Comparison of ENCODE assay signal across 9 mouse cellular contexts in the genomic region with DNA sequence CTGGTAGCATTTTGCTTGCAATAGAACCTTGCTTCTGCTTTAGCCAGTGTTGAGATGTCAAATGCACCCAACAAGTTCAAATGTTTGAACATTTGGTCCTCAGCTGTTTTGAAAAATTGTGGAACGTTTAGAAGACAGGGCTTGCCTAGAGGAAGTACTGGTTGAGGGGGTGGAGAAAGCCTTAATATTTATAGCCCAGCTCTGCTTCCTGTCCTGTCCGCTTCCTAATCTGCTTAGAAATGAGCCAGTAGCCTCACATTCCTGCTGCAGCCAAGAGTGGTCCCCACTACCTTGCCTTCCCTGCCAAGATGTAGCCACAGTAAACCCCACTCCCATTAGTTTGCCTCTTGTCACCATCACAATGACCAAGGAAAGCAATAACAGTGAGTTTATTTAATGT. TPM values are rescaled to one million over a fixed set of nuclear protein-coding genes. Genes with fewer than 3 reads are reported as not detected.
DNase-seq lines count a peak whose midpoint lies in the region; ATAC-seq and TF ChIP-seq lines count a peak whose summit lies in the region.
"Had no signal": no experiment of that assay in that cellular context is flagged by ENCODE, and none has a peak within 500 bp of the region (broad histone marks: within the 10 kb centered on the region; RNA-seq: fewer than 3 reads in every experiment).

No protein-coding gene starts in this region.

- TF ChIP-seq POLR2A in cerebellum, adult 2 months (IDR thresholded peaks at IDR 0.05; ENCODE audit: borderline replicate concordance, insufficient read depth, low read length) = no peak

- peaks cover 8% of the 10 kb centered on the region for H3K36me3 ChIP-seq in heart, embryonic 16.5 days (ENCODE audit: control insufficient read depth, insufficient read depth)
- H3K36me3 ChIP-seq in macrophage (ENCODE audit: inconsistent target) = no peaks in the 10 kb centered on the region
- no peaks in the 10 kb centered on the region for H3K36me3 ChIP-seq in hindbrain, postnatal 0 days (ENCODE audit: insufficient read depth, low read length)
- H3K36me3 ChIP-seq in hindbrain, embryonic 13.5 days = peaks cover 23% of the 10 kb centered on the region

- no peak overlapping the region for H3K4me3 ChIP-seq in heart, embryonic 16.5 days (ENCODE audit: low read length)
- H3K4me3 ChIP-seq in macrophage (ENCODE audit: inconsistent target) = no peak overlapping the region
- H3K4me3 ChIP-seq in cerebellum, adult 2 months (replicated peaks; ENCODE audit: insufficient read depth, low read depth, low read length) = no peak overlapping the region
- no peak overlapping the region for H3K4me3 ChIP-seq in hindbrain, postnatal 0 days (ENCODE audit: low read length)
- no peak overlapping the region for H3K4me3 ChIP-seq in hindbrain, embryonic 13.5 days
- H3K4me3 ChIP-seq: midbrain, embryonic 10.5 days had no signal

- DNase-seq in layer of hippocampus, adult 9-11 months = peak; percentile 36
- DNase-seq in layer of hippocampus, postnatal 25 days (ENCODE audit: extremely low spot score in 1 of 2, low spot score in 1 of 2) = no peak
- DNase-seq in cerebellum, adult 2 months = no peak
- no peak for DNase-seq in hindbrain, postnatal 0 days (ENCODE audit: low spot score)

- H3K9ac ChIP-seq in heart, embryonic 16.5 days (ENCODE audit: low read length) = no peak overlapping the region
- H3K9ac ChIP-seq in hindbrain, postnatal 0 days (replicated peaks; ENCODE audit: low read length) = no peak overlapping the region
- H3K9ac ChIP-seq in hindbrain, embryonic 13.5 days = no peak overlapping the region

- H3K27ac ChIP-seq in heart, embryonic 16.5 days (ENCODE audit: low read length) = peak overlapping the region; percentile 59
- peak overlapping the region; percentile 86 for H3K27ac ChIP-seq in macrophage
- H3K27ac ChIP-seq in cerebellum, adult 2 months (ENCODE audit: insufficient read depth, low read length) = no peak overlapping the region
- H3K27ac ChIP-seq in hindbrain, postnatal 0 days = no peak overlapping the region
- no peak overlapping the region for H3K27ac ChIP-seq in hindbrain, embryonic 13.5 days
- H3K27ac ChIP-seq: midbrain, embryonic 10.5 days had no signal

- peaks cover 12% of the 10 kb centered on the region; the same call in 1 of the 2 replicates for H3K4me1 ChIP-seq in heart, embryonic 16.5 days (ENCODE audit: control insufficient read depth, insufficient read depth, low read length)
- H3K4me1 ChIP-seq in cerebellum, adult 2 months (ENCODE audit: control insufficient read depth, insufficient read depth, low read length) = peaks cover 4% of the 10 kb centered on the region; the same call in 1 of the 2 replicates
- H3K4me1 ChIP-seq in hindbrain, postnatal 0 days (ENCODE audit: insufficient read depth, low read length) = peaks cover under 1% of the 10 kb centered on the region; the same call in 1 of the 2 replicates
- peaks cover 4% of the 10 kb centered on the region for H3K4me1 ChIP-seq in hindbrain, embryonic 13.5 days (replicated peaks)
- H3K4me1 ChIP-seq: midbrain, embryonic 10.5 days had no signal

- H3K9me3 ChIP-seq in heart, embryonic 16.5 days (replicated peaks; ENCODE audit: control insufficient read depth, low read length) = no peaks in the 10 kb centered on the region; the same call in 1 of the 2 replicates
- H3K9me3 ChIP-seq in hindbrain, postnatal 0 days (ENCODE audit: low read length) = no peaks in the 10 kb centered on the region
- H3K9me3 ChIP-seq in hindbrain, embryonic 13.5 days = no peaks in the 10 kb centered on the region

- H3K27me3 ChIP-seq in heart, embryonic 16.5 days (ENCODE audit: control insufficient read depth, insufficient read depth, low read length) = no peaks in the 10 kb centered on the region
- no peaks in the 10 kb centered on the region for H3K27me3 ChIP-seq in cerebellum, adult 2 months (ENCODE audit: control insufficient read depth, insufficient read depth, low read length)
- H3K27me3 ChIP-seq in hindbrain, postnatal 0 days (ENCODE audit: insufficient read depth, low read length) = no peaks in the 10 kb centered on the region
- no peaks in the 10 kb centered on the region for H3K27me3 ChIP-seq in hindbrain, embryonic 13.5 days

- H3K79me2 ChIP-seq in macrophage (ENCODE audit: inconsistent target) = peaks cover 62% of the 10 kb centered on the region

- peak; percentile 78 for ATAC-seq in common myeloid progenitor, adult 5-6 weeks (replicated peaks; ENCODE audit: low read depth, poor library complexity, severe bottlenecking)
- no peak for ATAC-seq in heart, embryonic 16.5 days (replicated peaks; ENCODE audit: extremely low read depth, insufficient read depth, low FRiP score)
- no peak for ATAC-seq in hindbrain, postnatal 0 days
- ATAC-seq in hindbrain, embryonic 13.5 days (ENCODE audit: low FRiP score) = no peak

- H3K4me2 ChIP-seq in heart, embryonic 16.5 days (ENCODE audit: low read depth, low read length) = no peak overlapping the region; the same call in 1 of the 2 replicates
- no peak overlapping the region for H3K4me2 ChIP-seq in hindbrain, postnatal 0 days (ENCODE audit: low read depth, low read length)
- no peak overlapping the region for H3K4me2 ChIP-seq in hindbrain, embryonic 13.5 days

- WGBS in heart, embryonic 16.5 days = 30% methylated on average over 2 of the region's 2 CpGs
- WGBS in macrophage (ENCODE audit: missing documents) = 0% methylated on average over 2 of the region's 2 CpGs
- 79% methylated on average over 2 of the region's 2 CpGs for WGBS in cerebellum, adult 2 months
- WGBS in hindbrain, postnatal 0 days = 81% methylated on average over 2 of the region's 2 CpGs
- WGBS in hindbrain, embryonic 13.5 days = 94% methylated on average over 2 of the region's 2 CpGs

- TF ChIP-seq CTCF in cerebellum, adult 2 months (IDR thresholded peaks at IDR 0.05; ENCODE audit: borderline replicate concordance, insufficient read depth, low read depth, low read length) = no peak
- TF ChIP-seq CTCF in hindbrain, postnatal 0 days (IDR thresholded peaks at IDR 0.05; ENCODE audit: low read depth) = no peak

RNA-seq across cellular contexts. Expression of a gene that starts 6.2 kb away (rescaled TPM):
- 10 to 100 TPM; 18.2 to 20.2 TPM for total RNA-seq in layer of hippocampus, postnatal 25 days (2021)
- total RNA-seq in common myeloid progenitor, adult 5-6 weeks (2017) = 50.3 and 54.1 TPM in 2 replicates
- polyA plus RNA-seq in heart, embryonic 16.5 days (2015; fragmentation: Nextera tagmentation; extraction: Ambion mirVana) = 31.4 and 34.6 TPM in 2 replicates
- 10 to 100 TPM; 28.1 to 99.9 (median 52.7) TPM for total RNA-seq in macrophage (2018; cell fraction: chromatin; rRNA removed)
- total RNA-seq in macrophage (2018; cell fraction: cytosol; rRNA removed) = 10 to 100 TPM; 11.6 to 33.1 (median 18.9) TPM
- total RNA-seq in macrophage (2018; cell fraction: nucleus; rRNA removed) = 10 to 100 TPM; 27.3 to 75.4 (median 43.2) TPM
- polyA plus RNA-seq in macrophage (2018) = 11.8 to 21.0 TPM (median 18.9 TPM) in 3 replicates
- polyA plus RNA-seq in cerebellum, adult 2 months (2012; rRNA removed) = 21.8 and 23.7 TPM in 2 replicates
- 15.2 and 16.9 TPM in 2 replicates for total RNA-seq in hindbrain, postnatal 0 days (2014; rRNA removed)
- 25.2 and 27.0 TPM in 2 replicates for polyA plus RNA-seq in hindbrain, postnatal 0 days (2015; fragmentation: Nextera tagmentation; extraction: Ambion mirVana)
- 51.7 and 52.6 TPM in 2 replicates for polyA plus RNA-seq in hindbrain, embryonic 13.5 days (2015; fragmentation: Nextera tagmentation; extraction: Ambion mirVana)

RNA-seq across cellular contexts. Expression of a gene that starts 24.8 kb away (rescaled TPM):
- total RNA-seq in layer of hippocampus, postnatal 25 days (2021) = 10 to 100 TPM; 50.2 to 50.7 TPM
- total RNA-seq in common myeloid progenitor, adult 5-6 weeks (2017) = 64.7 and 69.2 TPM in 2 replicates
- polyA plus RNA-seq in heart, embryonic 16.5 days (2015; fragmentation: Nextera tagmentation; extraction: Ambion mirVana) = 31.2 and 34.6 TPM in 2 replicates
- total RNA-seq in macrophage (2018; cell fraction: chromatin; rRNA removed) = 100 to 1,000 TPM in 23 of 26 experiments, 10 to 100 TPM in 3; 86.6 to 188 (median 158) TPM
- 100 to 1,000 TPM in 10 of 26 experiments, 10 to 100 TPM in 16; 76.7 to 110 (median 95.9) TPM for total RNA-seq in macrophage (2018; cell fraction: cytosol; rRNA removed)
- total RNA-seq in macrophage (2018; cell fraction: nucleus; rRNA removed) = 100 to 1,000 TPM in 15 of 26 experiments, 10 to 100 TPM in 11; 62.7 to 138 (median 107) TPM
- polyA plus RNA-seq in macrophage (2018) = 75.9 to 158 TPM (median 86.2 TPM) in 3 replicates
- 54.6 and 54.7 TPM in 2 replicates for polyA plus RNA-seq in cerebellum, adult 2 months (2012; rRNA removed)
- total RNA-seq in hindbrain, postnatal 0 days (2014; rRNA removed) = 15.6 and 20.3 TPM in 2 replicates
- 20.9 and 22.3 TPM in 2 replicates for polyA plus RNA-seq in hindbrain, postnatal 0 days (2015; fragmentation: Nextera tagmentation; extraction: Ambion mirVana)
- polyA plus RNA-seq in hindbrain, embryonic 13.5 days (2015; fragmentation: Nextera tagmentation; extraction: Ambion mirVana) = 29.1 and 29.4 TPM in 2 replicates

Comparison
In these comparisons a context has a peak if more than half of its experiments do, and no peak if none do; other contexts are left out.
1. H3K27ac ChIP-seq: peak in heart, embryonic 16.5 days (single experiment) and macrophage (single experiment); none in cerebellum, adult 2 months (single experiment), hindbrain, postnatal 0 days (single experiment) and hindbrain, embryonic 13.5 days (single experiment).